Mouse (Mus musculus): ENCODE measurements around the gene Myo1a.

- TF ChIP-seq CTCF (IDR thresholded peaks at IDR 0.05; ENCODE audit: insufficient read depth, low read length) = no peak
- peak; percentile 83 for TF ChIP-seq POLR2A (IDR thresholded peaks at IDR 0.05; ENCODE audit: borderline replicate concordance, extremely low read depth, low read depth, low read length)
Measured at GRCm38 (mm10) chr10:127668093-127669050, 36.6 kb upstream of the Myo1a start, which contains the start of gene Nab2.

All from lung, adult 2 months (tissue).